Mouse (Mus musculus) 3T3-L1 (cell line): ENCODE measurements around the gene Rnase2b.
"Not testable (repeated sequence)": the region's sequence is repeated elsewhere in the genome, so short reads cannot be mapped to it uniquely, and the experiment has no call there.

Experiments
- DNase-seq: peaks from one replicate; pipeline ENCODE4 v3.0.0-alpha.2; 2015; ENCODE audit warnings: low read depth, low spot score

Rnase2b gene

GRCm38 (mm10) chr14:51161976-51162375, at the start of gene Rnase2b:
Gene Rnase2b (plus strand): TSS chr14:51162260.
- DNase-seq = not testable (repeated sequence)

- no peak for DNase-seq
These were observed 48.6 kb upstream of the Rnase2b start for GRCm38 (mm10) chr14:51113476-51113875.

DNA sequence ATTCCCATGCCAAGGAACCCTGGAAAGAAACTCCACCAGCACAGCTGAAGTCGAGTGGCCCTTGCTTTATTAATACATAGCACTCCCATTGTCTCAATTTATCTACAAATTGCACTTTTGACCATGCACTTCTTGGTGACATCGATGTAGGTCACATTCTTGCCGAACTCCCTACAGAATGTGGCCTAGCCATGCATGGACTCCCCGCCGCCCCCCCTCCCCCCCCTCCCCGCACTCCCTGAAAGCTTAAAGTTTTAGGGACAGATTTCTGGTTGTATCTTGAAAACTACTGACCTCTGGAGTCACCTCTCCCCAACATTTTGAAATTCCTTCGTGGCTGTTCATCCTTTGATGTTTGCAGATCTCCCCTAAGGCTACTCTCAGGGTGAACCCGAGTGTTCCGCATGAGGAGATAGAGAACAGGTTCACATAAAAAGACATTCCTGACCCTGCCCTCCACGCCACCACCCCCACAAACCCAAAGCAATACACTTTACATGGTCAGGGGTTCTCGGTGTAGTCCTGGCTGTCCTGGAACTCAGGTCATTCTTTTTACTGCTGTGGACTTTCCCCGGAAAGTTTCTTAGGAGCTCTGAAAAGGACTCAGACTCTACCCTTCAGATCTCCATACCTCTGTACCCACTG, 48.0 kb upstream of the Rnase2b start, which contains the start of gene Eddm3b:
Gene Eddm3b (plus strand): TSS at position 511 of the 645 bp plus-strand sequence.
- DNase-seq = no peak

GRCm38 (mm10) chr14:51125684-51126083, 36.4 kb upstream of the Rnase2b start:
- peak; percentile 45 for DNase-seq

DNA sequence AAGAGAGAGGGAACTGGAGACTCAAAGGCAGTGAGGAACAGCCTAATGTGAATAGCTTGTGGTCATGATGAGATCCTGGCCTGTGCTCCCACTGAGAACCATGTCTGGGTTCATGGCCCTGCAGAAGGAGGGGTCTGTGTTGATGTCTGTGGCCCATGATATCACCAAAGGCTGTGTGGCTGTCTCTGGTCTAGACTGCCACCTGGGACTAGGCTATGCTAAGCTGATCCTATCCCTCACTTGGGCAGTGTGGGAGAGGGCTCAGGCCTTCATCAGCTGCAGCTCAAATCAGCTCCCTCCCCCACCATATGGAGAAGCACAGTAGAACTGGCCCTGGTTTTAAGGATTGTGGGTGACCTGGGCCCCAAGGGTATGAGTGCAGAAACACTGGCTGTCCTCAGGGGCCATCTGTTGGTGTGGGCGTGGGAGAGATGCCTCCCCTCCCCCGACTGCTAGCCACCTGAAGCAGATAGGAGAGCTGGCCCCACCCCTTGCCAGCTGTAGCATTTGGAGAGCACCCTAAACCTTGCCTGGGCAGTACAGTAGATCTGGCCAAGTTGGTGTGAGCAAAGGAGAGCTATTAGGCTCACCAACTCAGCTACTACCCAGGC, 34.3 kb upstream of the Rnase2b start:
- DNase-seq = no peak

- no peak for DNase-seq
These were observed 33.1 kb upstream of the Rnase2b start for GRCm38 (mm10) chr14:51128775-51129623.

- DNase-seq = no peak
These were observed 32.5 kb upstream of the Rnase2b start for GRCm38 (mm10) chr14:51129624-51129975.

DNA sequence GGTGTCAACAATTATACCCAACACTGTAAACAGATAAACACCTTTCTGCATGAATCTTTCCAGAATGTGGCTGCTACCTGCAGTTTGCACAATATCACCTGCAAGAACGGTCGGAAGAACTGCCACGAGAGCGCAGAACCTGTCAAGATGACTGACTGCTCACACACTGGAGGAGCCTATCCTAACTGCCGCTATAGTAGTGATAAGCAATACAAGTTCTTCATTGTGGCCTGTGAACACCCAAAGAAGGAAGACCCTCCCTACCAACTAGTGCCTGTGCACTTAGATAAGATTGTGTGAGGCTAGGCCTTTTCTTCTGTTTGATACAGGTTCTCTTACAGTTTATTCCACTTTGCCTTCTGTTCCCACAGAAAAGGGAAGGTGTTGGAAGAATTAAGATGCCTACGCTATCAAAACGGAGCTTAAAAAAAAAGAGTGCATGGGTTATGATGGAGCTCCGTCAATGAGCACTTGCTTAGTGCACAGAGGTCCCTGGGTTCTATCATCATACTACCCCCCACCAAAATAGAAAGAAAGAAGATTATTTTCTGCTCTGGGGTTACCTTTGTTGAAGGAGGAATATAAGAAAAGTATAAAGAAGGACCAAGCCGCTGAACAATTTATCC, 31.6 kb upstream of the Rnase2b start:
- DNase-seq = no peak

GRCm38 (mm10) chr14:51131086-51131815, 30.8 kb upstream of the Rnase2b start:
- no peak for DNase-seq

DNA sequence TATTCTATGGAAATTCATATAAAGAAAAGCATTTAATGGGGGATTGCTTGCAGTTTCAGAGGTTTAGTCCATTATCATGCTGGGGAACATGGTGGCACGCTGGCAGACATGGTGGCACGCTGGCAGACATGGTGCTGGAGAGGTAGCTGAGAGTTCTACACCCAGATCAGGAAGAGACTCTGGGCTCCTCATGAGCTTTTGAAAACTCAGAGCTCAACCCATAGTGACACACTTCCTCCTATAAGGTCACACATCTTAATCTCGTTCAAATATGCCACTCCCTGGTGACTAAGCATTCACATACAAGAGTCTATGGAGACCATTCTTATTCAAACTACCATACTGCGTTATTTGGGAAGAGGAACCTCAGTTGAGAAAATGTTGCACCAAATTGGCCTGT, 29.7 kb upstream of the Rnase2b start:
- DNase-seq = no peak

- DNase-seq = peak; percentile 59
These were observed 21.7 kb upstream of the Rnase2b start for GRCm38 (mm10) chr14:51140342-51140741.

DNA sequence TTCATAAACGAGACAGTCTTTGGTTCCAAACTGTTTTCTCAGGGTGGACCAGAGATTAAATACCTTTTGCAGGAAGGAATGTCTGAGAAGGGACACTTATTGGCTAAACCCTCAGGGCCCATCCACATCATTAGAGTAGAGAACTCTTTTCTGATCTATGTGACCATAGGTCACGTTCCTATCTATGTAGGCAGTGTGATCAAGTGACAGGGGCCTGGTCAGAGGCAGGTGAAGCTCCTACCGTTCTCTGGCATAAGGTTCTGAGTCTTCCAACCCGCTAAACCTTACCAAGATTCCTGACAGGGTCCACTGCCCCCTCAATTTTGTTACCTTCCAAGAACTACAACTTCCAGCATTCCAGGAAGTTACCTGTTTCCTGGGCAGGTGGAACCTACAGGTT, 19.9 kb upstream of the Rnase2b start:
- no peak for DNase-seq

DNA sequence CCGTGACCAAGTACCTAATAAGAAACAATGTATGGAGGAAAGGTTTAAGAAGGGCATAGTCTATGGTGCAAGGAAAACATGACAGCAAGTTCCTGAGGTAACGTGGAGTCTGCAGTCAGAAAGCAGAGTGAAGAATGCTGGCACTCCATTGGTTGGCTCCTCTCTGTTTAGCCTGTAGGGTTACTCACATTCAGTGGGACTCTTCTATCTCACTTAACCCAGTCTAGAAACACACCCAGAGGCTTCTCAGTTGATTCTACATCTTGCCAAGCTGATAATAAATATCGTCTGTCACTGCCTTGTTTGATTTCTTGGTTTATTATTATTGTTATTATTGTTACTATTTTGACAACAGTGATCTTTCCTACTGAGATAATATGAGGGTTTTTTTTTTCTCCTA, 19.5 kb upstream of the Rnase2b start:
- no peak for DNase-seq

GRCm38 (mm10) chr14:51143287-51143686, 18.8 kb upstream of the Rnase2b start:
- DNase-seq = no peak

DNA sequence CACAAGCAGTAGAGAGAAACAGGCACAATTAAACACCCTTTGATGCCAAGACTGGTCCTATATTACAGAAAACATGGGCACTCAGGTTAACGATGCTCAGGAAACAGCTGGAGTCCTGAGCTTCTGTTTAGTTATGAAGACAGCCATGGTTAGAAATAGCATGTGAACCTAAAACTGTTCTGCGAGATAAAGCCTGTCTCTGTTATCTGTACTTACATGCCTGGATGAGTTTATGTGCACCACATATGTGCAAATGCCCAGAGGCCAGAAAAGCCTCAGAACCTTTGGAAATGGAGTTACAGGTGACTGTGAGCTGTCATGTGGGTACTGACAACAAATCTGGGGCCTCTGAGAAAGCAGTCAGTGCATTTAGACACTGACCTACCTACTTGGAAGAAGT, 18.1 kb upstream of the Rnase2b start:
- no peak for DNase-seq

GRCm38 (mm10) chr14:51144451-51144850, 17.6 kb upstream of the Rnase2b start:
- DNase-seq = no peak

- DNase-seq = no peak
These were observed 16.5 kb upstream of the Rnase2b start for GRCm38 (mm10) chr14:51145521-51145920.

DNA sequence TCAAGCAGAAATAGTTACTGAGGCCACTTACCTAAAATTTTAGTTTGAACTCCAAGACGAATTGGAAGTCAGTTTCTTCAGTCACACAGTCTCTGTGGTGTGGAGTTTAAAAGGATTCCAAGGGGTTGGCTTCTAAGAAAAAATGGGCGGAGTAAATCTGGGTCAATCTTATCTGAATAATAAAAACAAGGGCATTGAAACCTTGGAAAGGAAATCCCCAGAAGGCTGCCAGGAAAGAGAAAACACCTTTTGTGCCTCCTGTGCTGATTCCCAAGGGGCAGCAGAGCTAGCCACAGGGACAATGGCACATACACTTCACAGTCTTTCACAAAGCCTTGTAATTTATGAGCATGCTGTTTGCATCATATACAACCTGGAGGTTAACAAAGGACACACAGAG, 15.4 kb upstream of the Rnase2b start, which contains the start of gene Rnase1:
Gene Rnase1 (minus strand): TSS at position 101 of the 400 bp plus-strand sequence.
- DNase-seq = no peak

DNA sequence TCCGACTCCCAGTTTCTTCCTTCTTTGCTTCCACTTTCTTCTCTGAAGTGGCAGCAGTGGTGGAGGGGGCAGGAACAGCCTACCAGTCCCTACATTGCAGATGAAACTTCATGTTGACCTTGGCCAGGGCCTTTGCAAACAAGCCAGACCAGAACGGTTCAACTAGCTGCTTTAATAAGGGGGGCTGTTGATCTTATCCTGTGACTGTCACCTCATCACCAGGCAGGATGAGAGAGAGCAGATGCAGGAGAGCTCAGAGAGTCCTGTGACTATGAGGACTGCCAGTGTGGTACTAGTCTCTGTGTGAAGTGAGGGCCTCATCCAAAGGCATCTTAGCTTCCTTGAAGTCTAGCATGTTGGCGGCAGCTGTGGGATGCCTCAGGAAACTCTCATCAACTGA, 14.1 kb upstream of the Rnase2b start:
- DNase-seq = no peak

DNA sequence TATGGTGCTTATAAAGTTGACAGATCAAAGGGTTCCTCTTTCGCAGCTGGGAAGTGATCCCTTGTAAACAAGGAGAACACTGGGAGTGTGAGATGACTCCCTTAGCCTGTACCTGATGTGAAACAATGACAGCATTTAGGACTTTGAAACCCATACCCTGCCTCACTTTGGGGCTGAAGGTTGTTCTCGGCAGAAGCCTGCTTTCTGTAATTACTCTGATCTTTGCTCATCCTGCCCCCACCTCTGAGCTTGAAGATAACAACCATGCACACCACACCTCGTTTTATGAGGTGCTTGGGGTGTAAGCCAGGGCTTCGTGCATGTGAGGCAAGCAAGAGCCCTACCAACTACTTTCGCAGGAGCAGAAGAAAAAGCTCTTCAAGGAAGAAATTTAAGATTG, 12.9 kb upstream of the Rnase2b start:
- no peak for DNase-seq

DNA sequence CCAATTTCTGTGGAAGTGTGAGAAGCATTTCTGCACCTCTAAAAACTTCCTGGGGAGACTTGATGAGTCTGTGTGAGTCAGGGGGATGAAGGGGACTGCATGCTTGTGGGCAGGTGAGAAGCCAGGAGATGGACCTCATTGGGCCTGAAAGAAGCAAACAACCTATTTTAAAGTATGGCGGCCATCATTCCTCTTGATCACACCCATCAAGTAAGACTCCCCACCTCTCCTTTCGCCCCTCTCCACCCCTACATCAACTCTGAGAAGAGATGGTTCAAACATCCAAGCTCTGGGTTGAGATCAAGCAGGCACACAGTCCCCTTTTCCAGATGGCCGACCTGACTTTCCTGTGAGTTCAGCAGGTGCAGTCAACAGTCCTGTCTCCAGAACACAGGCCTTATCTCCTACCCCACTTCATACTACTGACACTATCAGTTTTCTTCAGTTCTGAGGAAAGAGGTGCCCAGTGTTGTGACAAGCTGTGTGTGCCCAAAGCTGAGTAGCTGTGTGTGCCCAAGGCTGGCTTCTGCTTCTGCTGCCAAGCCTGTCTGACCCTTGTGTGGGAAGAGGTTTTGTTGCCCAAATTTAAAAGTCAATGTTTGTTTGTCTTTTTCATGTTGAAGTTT, 11.7 kb upstream of the Rnase2b start:
- no peak for DNase-seq
